Mouse (Mus musculus): Measurements from ENCODE around the gene Krt82.

Gene Krt82

GRCm38 (mm10) chr15:101550567-101550966 is at the start of gene Krt82:
Krt82 (minus strand) TSS chr15:101550667.
- no peak for DNase-seq (ENCODE audit: low read depth, low spot score)

GRCm38 (mm10) chr15:101599123-101599522 is 48.7 kb upstream of the Krt82 start:
- no peak for DNase-seq (ENCODE audit: low read depth, low spot score)

- peak; percentile 65 for DNase-seq (ENCODE audit: low read depth, low spot score)
Observed at GRCm38 (mm10) chr15:101588216-101588615, 37.7 kb upstream of the Krt82 start.

GRCm38 (mm10) chr15:101584456-101584855 is 34.0 kb upstream of the Krt82 start:
- no peak for DNase-seq (ENCODE audit: low read depth, low spot score)

- DNase-seq (ENCODE audit: low read depth, low spot score) = no peak
Observed at GRCm38 (mm10) chr15:101583211-101583965, 32.9 kb upstream of the Krt82 start.

GRCm38 (mm10) chr15:101581701-101582100 is 31.2 kb upstream of the Krt82 start:
- no peak for DNase-seq (ENCODE audit: low read depth, low spot score)

DNA sequence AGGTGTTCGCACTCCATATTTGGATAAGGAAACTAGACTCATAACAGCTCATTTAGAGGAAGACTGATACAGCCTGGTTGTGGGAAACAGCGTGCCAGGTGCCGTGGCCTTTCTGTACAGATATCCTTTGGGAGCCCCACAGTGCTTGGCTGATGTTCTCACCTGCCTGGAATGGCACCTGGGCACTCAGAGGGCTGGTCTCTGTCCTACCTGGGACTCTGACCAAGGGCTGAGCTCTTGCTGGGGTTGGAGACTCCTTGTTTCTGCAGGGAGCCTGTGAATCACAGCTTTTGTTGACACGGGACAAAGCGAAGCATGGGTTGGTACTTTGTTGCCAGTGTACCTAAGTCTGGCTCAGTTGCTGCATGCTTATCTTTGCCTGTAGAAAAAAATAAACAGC is 25.0 kb upstream of the Krt82 start:
- DNase-seq (ENCODE audit: low read depth, low spot score) = no peak

GRCm38 (mm10) chr15:101573796-101574345 is 23.4 kb upstream of the Krt82 start, which contains the start of gene Krt75:
Krt75 (minus strand) TSS chr15:101573904.
- no peak for DNase-seq (ENCODE audit: low read depth, low spot score)

- peak; percentile 14 for DNase-seq (ENCODE audit: low read depth, low spot score)
Observed at GRCm38 (mm10) chr15:101567780-101568179, 17.3 kb upstream of the Krt82 start.

DNA sequence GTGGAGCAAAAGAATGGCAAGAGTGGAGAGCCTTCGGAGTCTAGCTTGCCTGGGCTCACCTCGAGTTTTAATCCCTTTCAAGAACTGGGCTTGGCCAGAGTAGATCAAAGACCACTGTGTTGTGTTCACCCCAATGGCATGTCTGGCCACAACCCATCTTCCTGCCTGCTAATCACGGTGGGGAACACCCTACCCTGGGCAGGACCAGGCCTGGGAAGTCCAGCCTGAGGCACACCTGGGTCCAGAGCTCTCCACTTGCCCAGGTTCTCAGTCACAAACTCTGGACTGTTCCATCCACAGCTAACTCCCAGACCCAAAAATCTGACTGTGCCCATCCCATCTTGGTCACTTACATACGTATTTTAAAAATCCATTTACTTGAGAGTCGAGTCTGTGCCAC is 12.4 kb upstream of the Krt82 start, which contains the start of gene Krt90:
Gene Krt90, minus strand, starts transcription at position 101 of the 400 bp plus-strand sequence.
- no peak for DNase-seq (ENCODE audit: low read depth, low spot score)

- DNase-seq (ENCODE audit: low read depth, low spot score) = peak; percentile 16
Observed at GRCm38 (mm10) chr15:101558034-101558646, 7.7 kb upstream of the Krt82 start.

GRCm38 (mm10) chr15:101553169-101553568 is 2.7 kb upstream of the Krt82 start:
- peak; percentile 17 for DNase-seq (ENCODE audit: low read depth, low spot score)

DNA sequence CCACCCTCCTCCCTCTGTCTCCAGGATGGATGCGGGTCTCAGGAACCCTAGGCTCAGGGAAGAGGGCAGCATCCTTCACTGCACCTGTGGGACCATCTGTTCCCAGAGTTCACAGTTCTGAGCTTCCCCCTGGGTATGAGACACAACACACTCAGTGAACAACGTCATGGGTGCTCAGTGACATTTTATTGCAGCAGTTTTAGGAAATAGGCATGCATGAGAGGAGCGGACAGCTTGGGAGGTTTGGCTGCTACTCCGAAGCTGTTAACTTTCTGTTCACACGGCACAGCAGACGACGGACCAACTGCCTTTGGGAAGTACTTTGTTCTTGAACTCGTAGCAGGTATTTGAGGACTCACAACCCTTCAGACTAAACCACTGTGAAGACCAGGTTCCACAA is 1.7 kb upstream of the Krt82 start:
- DNase-seq (ENCODE audit: low read depth, low spot score) = no peak

- no peak for DNase-seq (ENCODE audit: low read depth, low spot score)
Observed at GRCm38 (mm10) chr15:101544478-101544877, 6.0 kb downstream of the Krt82 start.

GRCm38 (mm10) chr15:101542543-101542942 is 7.9 kb downstream of the Krt82 start:
- DNase-seq (ENCODE audit: low read depth, low spot score) = peak; percentile 17

- DNase-seq (ENCODE audit: low read depth, low spot score) = no peak
Observed at GRCm38 (mm10) chr15:101538580-101538900, 11.9 kb downstream of the Krt82 start.

DNA sequence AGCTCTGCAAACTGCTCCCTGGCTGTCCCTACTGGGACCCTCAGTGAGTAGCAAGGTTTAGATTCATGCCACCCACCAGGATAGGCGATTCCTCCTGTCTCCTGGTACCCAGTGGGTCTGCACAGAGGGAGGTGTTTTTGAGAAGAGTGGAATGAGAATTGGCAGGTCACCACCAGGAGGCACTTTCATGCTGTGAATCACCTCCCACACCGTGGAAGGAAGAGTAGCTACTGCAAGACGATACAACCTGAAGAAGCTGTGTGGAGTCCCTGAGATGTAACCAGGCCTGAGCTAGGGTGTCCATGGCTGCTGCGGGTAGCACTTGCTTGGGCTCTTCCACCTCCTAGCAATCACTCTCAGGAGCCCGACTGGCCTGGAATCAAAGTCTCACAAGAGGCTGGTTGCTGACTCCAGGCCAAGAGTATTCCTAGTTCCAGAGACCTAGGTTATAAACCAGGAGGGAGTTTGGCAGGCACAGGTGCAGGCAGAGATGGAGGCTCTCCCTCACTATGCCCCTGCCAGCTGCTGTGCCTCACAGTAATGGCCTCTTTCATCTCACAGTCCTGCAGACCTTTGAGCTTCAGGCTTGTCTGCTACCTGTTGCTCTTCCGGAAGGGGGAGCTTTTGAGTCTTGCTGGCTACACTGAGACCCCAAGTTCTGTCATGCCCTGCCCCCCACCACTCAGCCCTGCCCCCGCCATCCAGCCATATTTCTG is 12.4 kb downstream of the Krt82 start:
- DNase-seq (ENCODE audit: low read depth, low spot score) = no peak

DNA sequence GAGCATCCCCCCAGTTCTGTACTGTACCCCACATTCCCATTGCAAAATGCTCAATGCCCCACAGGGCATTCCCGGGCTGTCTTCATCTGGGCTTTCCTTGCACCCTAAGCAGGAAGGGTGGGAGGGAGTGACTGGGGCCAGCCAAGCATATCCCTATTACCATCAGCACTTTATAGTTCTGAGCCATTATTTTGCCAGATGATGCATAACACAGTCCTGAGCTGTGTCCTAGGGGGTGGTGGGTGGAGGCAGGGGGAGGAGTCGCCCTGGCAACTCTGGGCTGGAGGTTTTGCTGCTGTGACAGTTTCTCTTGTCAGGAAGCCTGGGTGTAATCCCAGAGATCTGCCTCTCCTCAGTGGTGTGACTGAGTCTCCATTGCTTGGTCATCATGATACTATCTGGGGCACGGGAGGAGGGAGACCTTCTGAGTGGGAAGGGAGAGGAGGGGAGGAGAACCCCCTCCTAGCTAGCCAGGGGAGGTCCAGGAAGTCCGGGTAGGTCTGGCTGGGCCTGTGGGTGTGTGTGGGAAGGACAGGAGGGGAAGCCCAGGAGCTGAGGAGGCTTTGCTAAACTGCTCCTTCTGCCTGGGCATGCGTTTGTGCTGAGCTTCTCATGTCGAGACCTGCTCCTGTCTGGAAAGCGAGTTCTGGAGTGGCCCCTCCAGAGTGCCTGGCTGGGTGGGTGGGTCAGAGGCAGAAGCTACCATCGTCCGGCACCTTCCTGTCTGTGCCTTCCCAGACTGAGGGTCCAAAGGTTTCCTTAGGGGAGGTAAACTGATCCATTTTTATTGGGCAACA is 14.2 kb downstream of the Krt82 start:
- no peak for DNase-seq (ENCODE audit: low read depth, low spot score)

GRCm38 (mm10) chr15:101532720-101533119 is 17.7 kb downstream of the Krt82 start, which contains the start of gene Krt84:
Krt84 (minus strand) TSS chr15:101532820.
- no peak for DNase-seq (ENCODE audit: low read depth, low spot score)

- DNase-seq (ENCODE audit: low read depth, low spot score) = no peak
Observed at GRCm38 (mm10) chr15:101522556-101523232, 27.8 kb downstream of the Krt82 start.

GRCm38 (mm10) chr15:101519792-101520191 is 30.7 kb downstream of the Krt82 start:
- peak; percentile 55 for DNase-seq (ENCODE audit: low read depth, low spot score)
